Mouse (Mus musculus): Measurements from ENCODE around the gene Hs6st1.

- no peak for TF ChIP-seq POLR2A (IDR thresholded peaks at IDR 0.05; ENCODE audit: borderline replicate concordance, control insufficient read depth, low read depth, low read length)
- no peak for TF ChIP-seq CTCF (IDR thresholded peaks at IDR 0.05; ENCODE audit: control insufficient read depth, insufficient read depth, low read length)
Measured at GRCm38 (mm10) chr1:36071611-36072010, 3.4 kb downstream of the Hs6st1 start.

Measured in bone marrow, adult 2 months (tissue).